Mouse (Mus musculus): Measurements from ENCODE around the gene Pask. TPM values are rescaled to one million over a fixed set of nuclear protein-coding genes. Genes with fewer than 3 reads are reported as not detected.

The Pask gene
- polyA plus RNA-seq, 1 experiment = 19.6 TPM

- Histone ChIP-seq H3K4me3 (replicated peaks; ENCODE audit: control insufficient read depth, low read depth, low read length) (no peak overlapping the region), H3K27ac (ENCODE audit: control insufficient read depth, insufficient read depth, low read depth, low read length, poor library complexity) (no peak overlapping the region), H3K4me1 (ENCODE audit: control insufficient read depth, insufficient read depth, low read length) (no peaks in the 10 kb centered on the region)
- TF ChIP-seq CTCF (IDR thresholded peaks at IDR 0.05; ENCODE audit: control insufficient read depth, insufficient read depth, low read length) (no peak), POLR2A (IDR thresholded peaks at IDR 0.05; ENCODE audit: borderline replicate concordance, control insufficient read depth, low read depth, low read length) (no peak)
- WGBS = 89% methylated on average over 2 of the region's 2 CpGs
These were observed 9.4 kb upstream of the Pask start for GRCm38 (mm10) chr1:93352724-93353123.

- Histone ChIP-seq H3K27ac (ENCODE audit: control insufficient read depth, insufficient read depth, low read depth, low read length, poor library complexity) (no peak overlapping the region), H3K4me1 (ENCODE audit: control insufficient read depth, insufficient read depth, low read length) (no peaks in the 10 kb centered on the region), H3K4me3 (replicated peaks; ENCODE audit: control insufficient read depth, low read depth, low read length) (no peak overlapping the region)
- 84% methylated on average over 4 of the region's 4 CpGs for WGBS
- TF ChIP-seq CTCF (IDR thresholded peaks at IDR 0.05; ENCODE audit: control insufficient read depth, insufficient read depth, low read length) (no peak), POLR2A (IDR thresholded peaks at IDR 0.05; ENCODE audit: borderline replicate concordance, control insufficient read depth, low read depth, low read length) (no peak)
These were observed 6.4 kb upstream of the Pask start for GRCm38 (mm10) chr1:93349701-93350100.

GRCm38 (mm10) chr1:93347176-93347575, 3.9 kb upstream of the Pask start:
- 89% methylated on average over 5 of the region's 5 CpGs for WGBS
- TF ChIP-seq POLR2A (IDR thresholded peaks at IDR 0.05; ENCODE audit: borderline replicate concordance, control insufficient read depth, low read depth, low read length) (no peak), CTCF (IDR thresholded peaks at IDR 0.05; ENCODE audit: control insufficient read depth, insufficient read depth, low read length) (no peak)

GRCm38 (mm10) chr1:93343504-93344047, 294 bp upstream of the Pask start:
- under 1% methylated on average over 39 of the region's 39 CpGs for WGBS
- H3K27ac ChIP-seq (ENCODE audit: control insufficient read depth, insufficient read depth, low read depth, low read length, poor library complexity) = peak overlapping the region; percentile 54
- peak; percentile 31; the same call in 1 of the 2 replicates for TF ChIP-seq CTCF (IDR thresholded peaks at IDR 0.05; ENCODE audit: control insufficient read depth, insufficient read depth, low read length)
- TF ChIP-seq POLR2A (IDR thresholded peaks at IDR 0.05; ENCODE audit: borderline replicate concordance, control insufficient read depth, low read depth, low read length) = peak; percentile 92; the same call in 1 of the 2 replicates
- no peaks in the 10 kb centered on the region for H3K4me1 ChIP-seq (ENCODE audit: control insufficient read depth, insufficient read depth, low read length)
- H3K4me3 ChIP-seq (replicated peaks; ENCODE audit: control insufficient read depth, low read depth, low read length) = peak overlapping the region; percentile 91

More at GRCm38 (mm10) chr1:93347176-93347575, 3.9 kb upstream of the Pask start:
- H3K27ac ChIP-seq (ENCODE audit: control insufficient read depth, insufficient read depth, low read depth, low read length, poor library complexity) = no peak overlapping the region
- H3K4me1 ChIP-seq (ENCODE audit: control insufficient read depth, insufficient read depth, low read length) = no peaks in the 10 kb centered on the region
- no peak overlapping the region for H3K4me3 ChIP-seq (replicated peaks; ENCODE audit: control insufficient read depth, low read depth, low read length)

- Histone ChIP-seq H3K4me3 (replicated peaks; ENCODE audit: control insufficient read depth, low read depth, low read length) (no peak overlapping the region), H3K4me1 (ENCODE audit: control insufficient read depth, insufficient read depth, low read length) (no peaks in the 10 kb centered on the region), H3K27ac (ENCODE audit: control insufficient read depth, insufficient read depth, low read depth, low read length, poor library complexity) (no peak overlapping the region)
- whole genome bisulfite sequencing = 79% methylated on average over 2 of the region's 2 CpGs
- TF ChIP-seq CTCF (IDR thresholded peaks at IDR 0.05; ENCODE audit: control insufficient read depth, insufficient read depth, low read length) (no peak), POLR2A (IDR thresholded peaks at IDR 0.05; ENCODE audit: borderline replicate concordance, control insufficient read depth, low read depth, low read length) (no peak)
These were observed 8.7 kb downstream of the Pask start for GRCm38 (mm10) chr1:93334621-93335020.

GRCm38 (mm10) chr1:93326446-93326845, 16.8 kb downstream of the Pask start:
- Histone ChIP-seq H3K27ac (ENCODE audit: control insufficient read depth, insufficient read depth, low read depth, low read length, poor library complexity) (no peak overlapping the region), H3K4me1 (ENCODE audit: control insufficient read depth, insufficient read depth, low read length) (no peaks in the 10 kb centered on the region; the same call in 1 of the 2 replicates), H3K4me3 (replicated peaks; ENCODE audit: control insufficient read depth, low read depth, low read length) (no peak overlapping the region)
- TF ChIP-seq POLR2A (IDR thresholded peaks at IDR 0.05; ENCODE audit: borderline replicate concordance, control insufficient read depth, low read depth, low read length) = no peak
- no peak for TF ChIP-seq CTCF (IDR thresholded peaks at IDR 0.05; ENCODE audit: control insufficient read depth, insufficient read depth, low read length)
- WGBS = 88% methylated on average over 3 of the region's 3 CpGs

GRCm38 (mm10) chr1:93323973-93324372, 19.3 kb downstream of the Pask start:
- no peak for TF ChIP-seq POLR2A (IDR thresholded peaks at IDR 0.05; ENCODE audit: borderline replicate concordance, control insufficient read depth, low read depth, low read length)
- WGBS = 62% methylated on average over 6 of the region's 6 CpGs
- H3K4me3 ChIP-seq (replicated peaks; ENCODE audit: control insufficient read depth, low read depth, low read length) = no peak overlapping the region
- peak overlapping the region; percentile 62; the same call in 1 of the 2 replicates for H3K27ac ChIP-seq (ENCODE audit: control insufficient read depth, insufficient read depth, low read depth, low read length, poor library complexity)
- H3K4me1 ChIP-seq (ENCODE audit: control insufficient read depth, insufficient read depth, low read length) = no peaks in the 10 kb centered on the region; the same call in 1 of the 2 replicates

GRCm38 (mm10) chr1:93305581-93306337, 37.5 kb downstream of the Pask start, which contains the start of gene Mterf4:
TSS of gene Mterf4 (minus strand) at chr1:93305915.
- Histone ChIP-seq H3K4me3 (replicated peaks; ENCODE audit: control insufficient read depth, low read depth, low read length) (peak within 1 kb of the TSS; percentile 96), H3K27ac (ENCODE audit: control insufficient read depth, insufficient read depth, low read depth, low read length, poor library complexity) (peak within 1 kb of the TSS; percentile 13; the same call in 1 of the 2 replicates), H3K4me1 (ENCODE audit: control insufficient read depth, insufficient read depth, low read length) (no peaks in the 10 kb centered on the region)
- TF ChIP-seq CTCF (IDR thresholded peaks at IDR 0.05; ENCODE audit: control insufficient read depth, insufficient read depth, low read length) = no peak
- TF ChIP-seq POLR2A (IDR thresholded peaks at IDR 0.05; ENCODE audit: borderline replicate concordance, control insufficient read depth, low read depth, low read length) = peak; percentile 65; the same call in 1 of the 2 replicates
- WGBS = 3% methylated on average over 36 of the region's 36 CpGs
